Mouse (Mus musculus) forebrain, embryonic 12.5 days (tissue): ENCODE measurements around the gene Lemd2. TPM values are rescaled to one million over a fixed set of nuclear protein-coding genes. Genes with fewer than 3 reads are reported as not detected.

Experiments
- ATAC-seq: fragments of 200-750 bp; cut with Nextera tagmentation; 2 replicates; pipeline ENCODE4 v1.8.0; 2017; ENCODE audit warnings: moderate TSS enrichment; ENCODE audit not compliant: low FRiP score
- H3K27ac ChIP-seq: fragments of 300-500 bp; sonication (generic); 2 replicates; pipeline ENCODE4 v1.5.1; 2016; ENCODE audit warnings: mild to moderate bottlenecking
- H3K27me3 ChIP-seq: fragments of 300-500 bp; sonication (generic); 2 replicates; pipeline ENCODE4 v1.6.1; 2016; ENCODE audit warnings: mild to moderate bottlenecking
- H3K36me3 ChIP-seq: fragments of 300-500 bp; sonication (generic); replicated peaks from 2 replicates; pipeline ENCODE4 v1.6.1; 2016; ENCODE audit warnings: mild to moderate bottlenecking
- H3K4me1 ChIP-seq: fragments of 300-500 bp; sonication (generic); 2 replicates; pipeline ENCODE4 v1.6.1; 2016
- H3K4me2 ChIP-seq: fragments of 300-500 bp; sonication (generic); 2 replicates; pipeline ENCODE4 v1.6.1; 2016; ENCODE audit warnings: mild to moderate bottlenecking, moderate library complexity
- H3K4me3 ChIP-seq: fragments of 300-500 bp; sonication (generic); replicated peaks from 2 replicates; pipeline ENCODE4 v1.5.1; 2016; ENCODE audit warnings: mild to moderate bottlenecking
- H3K9ac ChIP-seq: fragments of 300-500 bp; sonication (generic); 2 replicates; pipeline ENCODE4 v1.6.1; 2016; ENCODE audit warnings: mild to moderate bottlenecking
- H3K9me3 ChIP-seq: fragments of 300-500 bp; sonication (generic); 2 replicates; pipeline ENCODE4 v1.6.1; 2016
- WGBS: fragments of 180-500 bp; shearing (Covaris S2); methylation state at CpG from one replicate; pipeline ENCODE4 v1.1.7; 2016; 5-methylcytosine and 5-hydroxymethylcytosine counted together
- polyA plus RNA-seq: library from polyadenylated mRNA; unstranded; fragments of >200 nt; fragmentation: Nextera tagmentation; extraction: Ambion mirVana; gene quantifications from 2 replicates; pipeline ENCODE4 v1.2.1, GENCODE M21; 2016

The Lemd2 gene
- polyA plus RNA-seq, 1 experiment from 2014 or later = 30.8 TPM

- Histone ChIP-seq H3K9ac (no peak overlapping the region), H3K4me1 (peaks cover 25% of the 10 kb centered on the region), H3K9me3 (no peaks in the 10 kb centered on the region), H3K4me2 (no peak overlapping the region), H3K36me3 (no peaks in the 10 kb centered on the region), H3K27ac (no peak overlapping the region), H3K4me3 (no peak overlapping the region), H3K27me3 (no peaks in the 10 kb centered on the region)
- 71% methylated on average over 12 of the region's 12 CpGs for WGBS
- no peak for ATAC-seq
Measured at GRCm38 (mm10) chr17:27179681-27180280, 24.5 kb downstream of the Lemd2 start.

- no peaks in the 10 kb centered on the region for H3K9me3 ChIP-seq
Measured at GRCm38 (mm10) chr17:27178427-27179177, 25.7 kb downstream of the Lemd2 start.

GRCm38 (mm10) chr17:27178019-27178418 is 26.2 kb downstream of the Lemd2 start:
- H3K27me3 ChIP-seq = no peaks in the 10 kb centered on the region
- 88% methylated on average over 9 of the region's 9 CpGs for WGBS
- H3K36me3 ChIP-seq = no peaks in the 10 kb centered on the region
- no peaks in the 10 kb centered on the region for H3K9me3 ChIP-seq
- ATAC-seq = no peak
- no peak overlapping the region for H3K4me2 ChIP-seq
- H3K4me3 ChIP-seq = no peak overlapping the region
- H3K4me1 ChIP-seq = peaks cover 26% of the 10 kb centered on the region
- no peak overlapping the region for H3K27ac ChIP-seq
- H3K9ac ChIP-seq = no peak overlapping the region

More at GRCm38 (mm10) chr17:27178427-27179177, 25.7 kb downstream of the Lemd2 start:
- H3K27me3 ChIP-seq = no peaks in the 10 kb centered on the region
- H3K4me1 ChIP-seq = peaks cover 26% of the 10 kb centered on the region
- H3K9ac ChIP-seq = no peak overlapping the region
- WGBS = 91% methylated on average over 17 of the region's 17 CpGs
- H3K36me3 ChIP-seq = no peaks in the 10 kb centered on the region
- no peak for ATAC-seq
- no peak overlapping the region for H3K4me2 ChIP-seq
- no peak overlapping the region for H3K4me3 ChIP-seq
- H3K27ac ChIP-seq = no peak overlapping the region

GRCm38 (mm10) chr17:27176754-27177153 is 27.5 kb downstream of the Lemd2 start:
- H3K9me3 ChIP-seq = no peaks in the 10 kb centered on the region
- 0 out of 2 replicates have a peak overlapping the region, but pooled peaks have one; percentile 76 for H3K27ac ChIP-seq
- H3K4me2 ChIP-seq = no peak overlapping the region
- H3K27me3 ChIP-seq = no peaks in the 10 kb centered on the region
- H3K4me1 ChIP-seq = peaks cover 26% of the 10 kb centered on the region
- H3K9ac ChIP-seq = no peak overlapping the region
- no peaks in the 10 kb centered on the region for H3K36me3 ChIP-seq
- H3K4me3 ChIP-seq = no peak overlapping the region
- no peak for ATAC-seq
- 90% methylated on average over 4 of the region's 4 CpGs for WGBS

GRCm38 (mm10) chr17:27176287-27176686 is 28.0 kb downstream of the Lemd2 start:
- Histone ChIP-seq H3K36me3 (no peaks in the 10 kb centered on the region), H3K4me1 (peaks cover 26% of the 10 kb centered on the region), H3K27ac (peak overlapping the region; percentile 76), H3K4me3 (no peak overlapping the region), H3K4me2 (no peak overlapping the region), H3K9me3 (no peaks in the 10 kb centered on the region), H3K27me3 (no peaks in the 10 kb centered on the region), H3K9ac (no peak overlapping the region)
- 80% methylated on average over 3 of the region's 3 CpGs for WGBS
- ATAC-seq = no peak

- no peak overlapping the region for H3K4me3 ChIP-seq
- H3K9ac ChIP-seq = no peak overlapping the region
- peak; percentile 86 for ATAC-seq
- 23% methylated on average over 14 of the region's 14 CpGs for WGBS
- H3K4me1 ChIP-seq = peaks cover 26% of the 10 kb centered on the region
- peak overlapping the region; percentile 76 for H3K27ac ChIP-seq
- H3K27me3 ChIP-seq = no peaks in the 10 kb centered on the region
- H3K36me3 ChIP-seq = no peaks in the 10 kb centered on the region
- no peaks in the 10 kb centered on the region for H3K9me3 ChIP-seq
- H3K4me2 ChIP-seq = peak overlapping the region; percentile 15; the same call in 1 of the 2 replicates
Measured at GRCm38 (mm10) chr17:27175196-27175874, 28.9 kb downstream of the Lemd2 start.

GRCm38 (mm10) chr17:27173715-27174114 is 30.6 kb downstream of the Lemd2 start:
- Histone ChIP-seq H3K4me3 (no peak overlapping the region), H3K4me2 (no peak overlapping the region), H3K27me3 (no peaks in the 10 kb centered on the region), H3K9ac (no peak overlapping the region), H3K27ac (0 out of 2 replicates have a peak overlapping the region, but pooled peaks have one; percentile 14), H3K9me3 (no peaks in the 10 kb centered on the region), H3K36me3 (no peaks in the 10 kb centered on the region), H3K4me1 (peaks cover 18% of the 10 kb centered on the region)
- no peak for ATAC-seq
- 71% methylated on average over 3 of the region's 3 CpGs for WGBS

- 87% methylated on average over 9 of the region's 9 CpGs for WGBS
- H3K36me3 ChIP-seq = no peaks in the 10 kb centered on the region
- no peak overlapping the region for H3K4me3 ChIP-seq
- H3K9me3 ChIP-seq = no peaks in the 10 kb centered on the region
- no peak overlapping the region for H3K27ac ChIP-seq
- no peak overlapping the region for H3K9ac ChIP-seq
- H3K4me2 ChIP-seq = no peak overlapping the region
- H3K27me3 ChIP-seq = no peaks in the 10 kb centered on the region
- no peak for ATAC-seq
- peaks cover 17% of the 10 kb centered on the region for H3K4me1 ChIP-seq
Measured at GRCm38 (mm10) chr17:27172459-27172858, 31.8 kb downstream of the Lemd2 start.

- Histone ChIP-seq H3K4me1 (peaks cover 14% of the 10 kb centered on the region), H3K9me3 (no peaks in the 10 kb centered on the region), H3K27me3 (no peaks in the 10 kb centered on the region), H3K4me2 (no peak overlapping the region), H3K36me3 (no peaks in the 10 kb centered on the region), H3K4me3 (no peak overlapping the region), H3K27ac (no peak overlapping the region), H3K9ac (no peak overlapping the region)
- no peak for ATAC-seq
- WGBS = 75% methylated on average over 5 of the region's 5 CpGs
Measured at GRCm38 (mm10) chr17:27171121-27171520, 33.1 kb downstream of the Lemd2 start.

GRCm38 (mm10) chr17:27169952-27170695 is 34.1 kb downstream of the Lemd2 start:
- H3K4me3 ChIP-seq = no peak overlapping the region
- no peak overlapping the region for H3K9ac ChIP-seq
- ATAC-seq = no peak
- H3K9me3 ChIP-seq = no peaks in the 10 kb centered on the region
- no peak overlapping the region for H3K4me2 ChIP-seq
- no peaks in the 10 kb centered on the region for H3K36me3 ChIP-seq
- WGBS = 76% methylated on average over 11 of the region's 11 CpGs
- H3K4me1 ChIP-seq = peaks cover 4% of the 10 kb centered on the region; the same call in 1 of the 2 replicates
- 0 out of 2 replicates have a peak overlapping the region, but pooled peaks have one; percentile 42 for H3K27ac ChIP-seq
- H3K27me3 ChIP-seq = no peaks in the 10 kb centered on the region

- H3K9me3 ChIP-seq = no peaks in the 10 kb centered on the region
- no peak overlapping the region for H3K9ac ChIP-seq
- no peaks in the 10 kb centered on the region for H3K27me3 ChIP-seq
- H3K4me1 ChIP-seq = no peaks in the 10 kb centered on the region
- H3K36me3 ChIP-seq = no peaks in the 10 kb centered on the region
- ATAC-seq = no peak
- WGBS = 95% methylated on average over 4 of the region's 4 CpGs
- H3K4me2 ChIP-seq = no peak overlapping the region
- no peak overlapping the region for H3K27ac ChIP-seq
- no peak overlapping the region for H3K4me3 ChIP-seq
Measured at GRCm38 (mm10) chr17:27168569-27168968, 35.7 kb downstream of the Lemd2 start.

GRCm38 (mm10) chr17:27167545-27167944 is 36.7 kb downstream of the Lemd2 start, which contains the start of gene Ip6k3:
Gene Ip6k3 (minus strand): TSS chr17:27167795.
- ATAC-seq = no peak
- Histone ChIP-seq H3K36me3 (no peaks in the 10 kb centered on the region), H3K27me3 (no peaks in the 10 kb centered on the region), H3K27ac (no peak within 1 kb of the TSS), H3K4me3 (no peak within 1 kb of the TSS), H3K9ac (no peak within 1 kb of the TSS), H3K9me3 (no peaks in the 10 kb centered on the region), H3K4me2 (no peak within 1 kb of the TSS), H3K4me1 (no peaks in the 10 kb centered on the region)
- WGBS = 72% methylated on average over 4 of the region's 4 CpGs
